Mouse (Mus musculus) G1E (cell line): ENCODE results near the gene Pus3.

ENCODE experiments used
- CTCF ChIP-seq: IDR thresholded peaks from 2 replicates; pipeline ENCODE4 v1.5.1; 2012; ENCODE audit warnings: low read depth, low read length, inconsistent platforms, mixed read lengths
- GATA1 ChIP-seq: IDR thresholded peaks from 2 replicates; pipeline ENCODE4 v1.6.1; 2012; ENCODE audit warnings: borderline replicate concordance, low read length, inconsistent platforms, mixed read lengths
- GATA2 ChIP-seq: IDR thresholded peaks from 2 replicates; pipeline ENCODE4 v1.6.1; 2012; ENCODE audit warnings: low read depth, low read length, inconsistent platforms, borderline replicate concordance
- POLR2AphosphoS5 ChIP-seq: IDR thresholded peaks from 2 replicates; pipeline ENCODE4 v1.6.1; 2012; ENCODE audit warnings: low read depth, low read length, inconsistent platforms; ENCODE audit not compliant: insufficient replicate concordance
- TAL1 ChIP-seq: conservative IDR thresholded peaks from 2 replicates; pipeline ENCODE4 v1.6.1; 2012; ENCODE audit warnings: low read depth, low read length, inconsistent platforms, mixed read lengths

DNA sequence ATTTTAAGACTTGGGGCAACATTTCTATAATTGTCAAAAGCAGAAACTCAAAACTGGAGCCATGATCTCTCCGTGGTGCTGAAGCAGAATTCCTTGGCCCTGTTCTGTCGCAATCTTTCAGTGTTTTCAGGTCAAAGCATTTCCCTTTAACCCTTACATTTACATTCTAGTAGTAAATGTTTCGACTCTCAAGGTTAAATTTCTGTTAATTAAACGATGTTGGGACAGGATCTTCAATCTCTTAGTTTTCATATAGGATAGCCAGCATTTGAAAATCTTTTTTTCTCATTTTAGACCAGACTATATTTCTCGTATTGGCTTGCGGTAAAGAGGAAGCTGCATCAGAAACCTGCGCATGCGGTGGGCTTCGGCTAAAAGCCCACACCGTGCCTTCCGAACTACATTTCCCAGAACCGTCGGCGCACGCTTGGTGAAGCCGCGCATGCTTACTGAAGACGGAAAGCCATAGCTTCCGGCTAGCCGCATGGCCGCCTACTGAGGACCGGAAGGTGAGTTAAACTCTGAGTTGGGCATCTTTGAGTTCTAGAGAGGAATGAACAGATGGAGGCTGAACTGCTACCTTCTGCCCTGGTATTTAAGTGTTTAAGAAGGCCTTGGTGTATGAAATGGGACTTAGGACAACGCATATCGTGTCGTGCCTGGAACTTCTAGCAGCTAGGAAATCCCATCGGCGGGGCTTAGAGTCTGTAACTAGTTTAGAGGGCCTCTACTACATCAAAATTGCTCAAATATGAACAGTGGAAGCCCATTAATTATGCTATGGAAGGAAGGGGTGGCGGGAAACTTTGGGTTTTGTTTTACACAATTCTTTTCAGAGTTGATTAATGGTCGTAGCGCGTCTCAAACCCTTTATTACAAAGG lies 855 bp downstream of the Pus3 start:
- TF ChIP-seq CTCF (no peak), GATA2 (no peak), GATA1 (no peak), POLR2AphosphoS5 (no peak), TAL1 (no peak)
